Mouse (Mus musculus) gastrocnemius, adult 2 months (tissue): ENCODE measurements around the gene Lbh. TPM values are rescaled to one million over a fixed set of nuclear protein-coding genes. Genes with fewer than 3 reads are reported as not detected.

Experiments used
- DNase-seq: peaks from one replicate; pipeline ENCODE4 v3.0.0; 2022
- H3K27ac ChIP-seq: fragments of 200-600 bp; 2 replicates; pipeline ENCODE4 v1.8.1; 2022; ENCODE audit warnings: mild to moderate bottlenecking
- H3K4me3 ChIP-seq: fragments of 200-600 bp; 2 replicates; pipeline ENCODE4 v1.8.1; 2022; ENCODE audit warnings: mild to moderate bottlenecking, moderate library complexity
- CTCF ChIP-seq: fragments of 200-600 bp; IDR thresholded peaks from 2 replicates; pipeline ENCODE4 v1.8.1; 2022; ENCODE audit warnings: antibody characterized with exemption, mild to moderate bottlenecking, moderate library complexity
- intact Hi-C: fragments of 180-260 bp; cut with DNase I; formaldehyde crosslinking; loops from one replicate; pipeline ENCODE4 v1.15.1; 2025
- total RNA-seq, 2 experiments: library from RNA; stranded (reverse); gene quantifications; 2 replicates each; pipeline ENCODE4 v1.2.3; 2021

Lbh gene
- total RNA-seq, 2 experiments from 2014 or later: 5.5 to 8.3 TPM

DNA sequence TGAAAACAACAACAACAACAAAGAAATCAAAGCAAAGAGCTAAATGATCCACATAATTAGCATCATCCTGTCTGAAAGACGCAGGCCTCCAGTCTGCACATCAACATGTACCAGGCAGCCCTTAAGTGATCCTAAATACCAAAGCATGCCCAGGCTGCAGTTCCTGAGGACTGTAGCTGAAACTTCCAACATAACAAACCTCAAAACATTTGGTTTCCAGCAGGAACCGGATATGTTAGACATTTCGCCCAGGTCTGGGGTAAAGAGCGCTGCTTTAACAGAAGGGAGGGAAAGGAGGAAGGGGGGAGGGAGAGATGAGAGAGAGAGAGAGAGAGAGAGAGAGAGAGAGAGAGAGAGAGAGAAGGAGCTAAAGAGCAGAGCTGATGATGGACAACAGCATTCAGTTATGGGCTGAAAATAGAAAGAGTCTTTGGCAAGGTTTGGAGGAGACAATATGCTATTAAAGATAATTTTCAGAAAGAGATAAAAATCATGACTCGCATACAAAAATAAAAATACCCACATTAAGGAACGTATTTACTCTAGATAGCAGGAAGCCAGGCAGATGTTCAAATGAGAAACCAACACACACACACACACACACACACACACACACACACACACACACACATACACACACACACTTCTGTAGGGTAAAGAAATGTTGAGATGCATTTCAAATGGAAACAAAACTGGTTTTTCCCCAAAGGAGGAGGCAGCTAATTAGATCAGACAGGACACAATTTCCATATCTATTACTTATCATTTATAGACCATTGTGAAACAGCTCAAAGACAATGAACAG lies 49.5 kb downstream of the Lbh start:
- no peak overlapping the region for H3K27ac ChIP-seq
- H3K4me3 ChIP-seq: no peak overlapping the region
- no peak for TF ChIP-seq CTCF
- intact Hi-C loops: no loop called here
- DNase-seq: no peak

DNA sequence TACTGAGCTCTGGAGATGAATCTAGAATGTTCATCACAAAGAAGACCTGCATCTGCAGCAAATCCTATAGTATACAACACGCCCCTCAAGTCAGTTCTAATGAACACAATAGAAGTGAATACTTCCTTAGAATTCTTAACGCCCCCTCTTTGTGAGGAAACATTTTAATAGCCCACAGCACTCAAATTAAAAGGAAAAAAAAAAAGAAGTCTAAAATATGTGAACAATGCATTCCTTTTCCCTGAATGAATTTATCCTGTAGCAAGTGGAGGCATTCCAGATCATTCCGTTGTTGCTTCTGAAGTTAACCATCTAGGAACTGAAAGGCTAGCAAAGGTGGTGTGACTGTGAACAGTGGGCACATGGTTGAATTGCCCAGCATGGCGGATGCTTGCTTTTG lies 50.6 kb downstream of the Lbh start:
- no peak overlapping the region for H3K4me3 ChIP-seq
- TF ChIP-seq CTCF: no peak
- no peak for DNase-seq
- no peak overlapping the region for H3K27ac ChIP-seq
- intact Hi-C loops: no loop called here

DNA sequence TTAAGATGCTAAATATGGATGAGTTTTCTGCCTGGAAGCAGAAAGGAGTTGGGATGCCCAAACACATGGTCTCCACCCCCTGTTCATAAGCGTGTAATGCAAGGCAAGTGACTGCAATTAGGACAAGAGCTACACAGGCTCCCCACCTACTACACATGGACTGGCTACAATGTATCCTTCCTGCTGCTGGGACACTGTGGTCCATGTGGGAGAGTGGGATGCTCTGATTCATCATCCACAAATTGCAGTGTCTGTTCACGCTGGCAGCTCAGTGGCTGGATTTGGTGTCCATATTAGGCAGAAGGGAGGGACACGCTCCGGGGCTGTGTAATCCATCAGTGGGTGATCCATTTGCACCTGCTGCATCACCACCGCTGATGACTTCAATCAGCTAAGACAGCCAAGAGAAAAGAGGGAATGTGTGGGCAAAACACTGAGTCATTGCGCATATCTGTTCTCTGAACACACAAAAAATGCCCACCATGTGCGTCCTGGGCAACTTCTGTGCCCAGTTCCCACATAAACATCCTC lies 52.6 kb downstream of the Lbh start:
- Histone ChIP-seq H3K27ac (no peak overlapping the region), H3K4me3 (no peak overlapping the region)
- intact Hi-C loops: no loop called here
- no peak for DNase-seq
- TF ChIP-seq CTCF: no peak

DNA sequence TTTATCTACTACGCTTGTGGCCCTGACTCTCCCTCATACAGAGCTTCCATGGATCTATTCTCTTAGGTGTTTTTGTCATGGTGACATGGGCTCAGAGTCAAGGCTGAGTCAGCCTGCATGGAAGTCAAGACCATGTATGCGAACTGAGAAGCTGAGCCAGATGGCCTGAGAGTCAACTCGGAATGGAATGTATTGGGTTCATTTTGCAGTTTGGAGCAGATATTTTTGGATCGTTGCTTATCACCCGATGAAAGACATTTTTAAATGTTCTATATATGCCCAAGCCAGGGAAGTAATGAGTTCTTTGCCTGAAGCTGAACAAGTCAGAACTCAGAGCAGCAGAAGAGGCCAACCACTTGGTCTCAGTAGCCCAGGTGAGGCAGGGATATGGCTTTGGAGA lies 54.9 kb downstream of the Lbh start:
- DNase-seq: no peak
- intact Hi-C loops: no loop called here
- H3K27ac ChIP-seq: 0 out of 2 replicates have a peak overlapping the region, but pooled peaks have one; percentile 12
- TF ChIP-seq CTCF: no peak
- no peak overlapping the region for H3K4me3 ChIP-seq

DNA sequence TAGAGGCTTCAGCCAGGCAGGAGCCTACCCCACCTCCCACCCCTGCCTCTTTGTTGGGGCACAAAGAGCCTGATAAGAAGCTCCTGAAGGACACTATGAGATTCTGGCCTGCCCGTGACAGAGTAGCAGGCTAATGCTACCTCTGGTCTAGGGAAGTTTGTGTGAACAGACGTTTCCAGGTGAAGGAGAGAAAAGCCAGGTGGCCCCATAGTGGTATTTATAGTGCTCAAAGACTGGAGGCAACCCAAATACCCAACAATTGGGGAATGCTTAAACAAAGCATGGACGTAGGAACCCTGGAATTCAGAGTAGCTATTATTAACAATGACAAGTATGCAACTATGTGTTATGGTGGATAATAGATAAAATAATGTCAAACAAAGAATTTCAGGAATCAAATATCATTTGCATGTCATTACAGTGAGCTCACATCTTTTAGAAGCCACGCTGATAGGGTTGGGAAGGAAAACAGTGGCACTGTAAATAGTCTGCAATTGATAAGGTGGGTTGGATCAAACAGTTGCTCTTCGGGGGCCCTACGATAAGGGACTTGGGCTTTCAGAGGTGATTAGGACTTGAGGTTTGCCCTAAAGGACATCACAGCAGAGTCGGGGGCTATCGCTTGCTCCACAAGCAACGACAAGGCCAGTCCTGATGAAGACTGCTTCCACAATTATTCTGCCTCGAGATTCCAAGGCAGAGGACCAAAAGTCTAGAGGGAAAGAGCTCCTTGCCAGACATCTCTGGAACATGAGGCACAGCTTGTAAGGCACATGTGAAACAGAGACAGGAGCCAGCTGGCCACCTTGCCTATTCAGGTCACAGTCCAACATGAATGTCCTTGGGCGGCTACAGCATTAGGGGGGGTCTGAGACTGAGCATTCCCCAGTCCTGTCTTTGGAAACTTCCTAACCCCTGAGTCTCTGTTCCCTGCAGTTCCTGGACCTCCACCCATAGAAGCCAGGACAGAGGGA lies 58.4 kb downstream of the Lbh start:
- no peak overlapping the region for H3K27ac ChIP-seq
- DNase-seq: peak; percentile 60
- intact Hi-C loops: no loop called here
- TF ChIP-seq CTCF: no peak
- no peak overlapping the region for H3K4me3 ChIP-seq

DNA sequence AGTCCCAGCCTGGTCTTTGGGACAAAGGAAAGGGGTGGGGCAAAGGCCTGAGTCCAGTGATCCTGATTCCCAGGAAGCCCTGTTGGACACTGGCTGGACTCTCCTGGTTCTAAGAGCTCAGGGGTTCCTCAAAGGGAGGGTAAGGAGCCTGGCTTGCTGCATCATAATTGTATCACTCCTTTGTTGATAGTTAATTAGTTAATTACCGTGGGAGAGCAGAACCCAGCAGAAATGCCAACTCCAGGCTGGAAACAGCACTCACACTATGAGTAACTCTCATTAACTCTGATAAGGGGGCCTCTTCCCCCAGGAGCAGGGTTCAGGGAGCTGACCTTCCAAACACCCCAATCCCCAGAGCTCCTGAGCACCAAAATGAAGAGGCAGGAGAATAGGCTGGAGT lies 59.5 kb downstream of the Lbh start:
- TF ChIP-seq CTCF: no peak
- H3K4me3 ChIP-seq: no peak overlapping the region
- intact Hi-C loops: no loop called here
- no peak for DNase-seq
- H3K27ac ChIP-seq: no peak overlapping the region

DNA sequence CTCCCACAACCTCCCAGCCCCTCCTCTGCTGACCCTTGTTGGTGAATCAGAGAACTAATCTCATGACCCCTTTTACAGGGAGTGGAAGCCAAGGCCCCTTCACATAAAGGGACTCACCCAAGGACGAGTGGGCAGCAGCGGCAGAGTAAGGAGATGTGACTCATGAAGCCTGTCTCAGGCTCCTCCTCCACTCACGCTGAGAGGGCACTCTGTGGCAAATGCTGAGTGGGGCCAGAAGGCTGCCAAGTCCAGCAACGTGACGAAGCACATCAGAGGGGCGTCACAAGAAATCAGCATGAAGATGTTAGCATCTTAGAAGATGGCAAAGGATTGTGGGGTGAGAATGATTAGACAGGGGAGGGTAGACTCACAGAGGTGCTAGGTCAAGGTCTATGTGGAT lies 64.1 kb downstream of the Lbh start:
- TF ChIP-seq CTCF: no peak
- DNase-seq: no peak
- intact Hi-C loops: no loop called here
- H3K27ac ChIP-seq: no peak overlapping the region
- no peak overlapping the region for H3K4me3 ChIP-seq

DNA sequence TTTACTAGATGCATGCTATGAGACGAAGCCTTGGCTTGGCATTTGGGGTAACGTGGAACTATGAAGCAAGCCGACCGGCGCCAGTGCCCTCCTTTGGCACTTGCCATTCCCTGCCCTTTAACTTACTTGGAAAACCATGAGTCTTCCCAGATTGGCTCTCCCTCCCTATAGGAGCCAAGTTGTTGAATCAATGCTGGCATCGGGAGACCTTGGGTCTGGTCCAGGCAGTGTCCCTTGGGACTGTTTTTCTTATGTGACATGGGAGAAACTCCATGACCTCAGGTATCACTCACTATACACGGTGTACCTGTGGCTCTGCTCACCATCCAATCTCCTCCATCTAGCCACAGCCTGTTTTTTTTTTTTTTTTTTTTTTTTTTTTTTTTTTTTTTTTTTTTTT lies 65.4 kb downstream of the Lbh start:
- TF ChIP-seq CTCF: no peak
- Histone ChIP-seq H3K4me3 (no peak overlapping the region), H3K27ac (no peak overlapping the region)
- DNase-seq: no peak
- intact Hi-C loops: no loop called here

DNA sequence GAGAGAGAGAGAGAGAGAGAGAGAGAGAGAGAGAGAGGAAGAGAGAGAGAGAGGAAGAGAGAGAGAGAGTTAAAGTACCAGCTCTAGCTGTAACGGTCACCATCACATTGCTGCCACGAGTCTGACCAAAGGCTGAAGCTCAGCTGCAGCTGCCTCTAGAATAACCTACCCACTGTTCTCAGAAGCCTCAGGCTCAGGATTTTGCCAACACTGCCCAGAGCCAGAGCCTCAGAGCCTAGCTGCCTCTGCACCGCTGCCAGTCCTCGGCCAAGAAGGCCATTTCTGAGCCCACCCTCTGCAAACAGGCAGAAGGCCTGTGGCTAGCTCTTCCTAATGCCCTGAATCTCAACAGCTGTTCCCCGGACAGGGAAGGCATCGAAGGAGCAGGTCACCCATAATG lies 70.9 kb downstream of the Lbh start:
- H3K27ac ChIP-seq: 0 out of 2 replicates have a peak overlapping the region, but pooled peaks have one; percentile 32
- intact Hi-C loops: no loop called here
- no peak overlapping the region for H3K4me3 ChIP-seq
- no peak for TF ChIP-seq CTCF
- no peak for DNase-seq

Other genes starting within 250 kb of the Lbh start
- gene Ypel5, start 81.9 kb upstream of the Lbh start, total RNA-seq: 10 to 100 TPM; 25.0 to 28.9 TPM
- gene Lclat1, start 189.7 kb downstream of the Lbh start, total RNA-seq: 10 to 100 TPM; 14.6 to 17.8 TPM